Mouse (Mus musculus): Measurements from ENCODE around the gene Cd86.

Cd86 gene

GRCm38 (mm10) chr16:36665782-36666181 lies at the start of gene Cd86:
TSS of gene Cd86 (minus strand) at chr16:36666081.
- DNase-seq (ENCODE audit: low read depth, low spot score): no peak

GRCm38 (mm10) chr16:36711760-36712159 lies 45.9 kb upstream of the Cd86 start:
- no peak for DNase-seq (ENCODE audit: low read depth, low spot score)

- no peak for DNase-seq (ENCODE audit: low read depth, low spot score)
These were observed 44.9 kb upstream of the Cd86 start for GRCm38 (mm10) chr16:36710794-36711193.

- no peak for DNase-seq (ENCODE audit: low read depth, low spot score)
These were observed 43.5 kb upstream of the Cd86 start for GRCm38 (mm10) chr16:36709405-36709804.

GRCm38 (mm10) chr16:36708751-36709150 lies 42.9 kb upstream of the Cd86 start:
- DNase-seq (ENCODE audit: low read depth, low spot score): no peak

GRCm38 (mm10) chr16:36707702-36708423 lies 42.0 kb upstream of the Cd86 start:
- DNase-seq (ENCODE audit: low read depth, low spot score): no peak

- DNase-seq (ENCODE audit: low read depth, low spot score): no peak
These were observed 34.6 kb upstream of the Cd86 start for GRCm38 (mm10) chr16:36700484-36700883.

GRCm38 (mm10) chr16:36697331-36697730 lies 31.4 kb upstream of the Cd86 start:
- DNase-seq (ENCODE audit: low read depth, low spot score): no peak

GRCm38 (mm10) chr16:36694798-36695290 lies 29.0 kb upstream of the Cd86 start:
- DNase-seq (ENCODE audit: low read depth, low spot score): no peak

GRCm38 (mm10) chr16:36693818-36694413 lies 28.0 kb upstream of the Cd86 start, which contains the start of gene Ildr1:
TSS of gene Ildr1 (plus strand) at chr16:36693978.
- DNase-seq (ENCODE audit: low read depth, low spot score): no peak

- DNase-seq (ENCODE audit: low read depth, low spot score): no peak
These were observed 25.6 kb upstream of the Cd86 start for GRCm38 (mm10) chr16:36691484-36691883.

GRCm38 (mm10) chr16:36688076-36688475 lies 22.2 kb upstream of the Cd86 start:
- DNase-seq (ENCODE audit: low read depth, low spot score): no peak

GRCm38 (mm10) chr16:36684325-36684918 lies 18.5 kb upstream of the Cd86 start:
- no peak for DNase-seq (ENCODE audit: low read depth, low spot score)

GRCm38 (mm10) chr16:36681829-36682228 lies 15.9 kb upstream of the Cd86 start:
- no peak for DNase-seq (ENCODE audit: low read depth, low spot score)

- no peak for DNase-seq (ENCODE audit: low read depth, low spot score)
These were observed 10.0 kb upstream of the Cd86 start for GRCm38 (mm10) chr16:36675902-36676301.

- DNase-seq (ENCODE audit: low read depth, low spot score): no peak
These were observed 9.4 kb upstream of the Cd86 start for GRCm38 (mm10) chr16:36675304-36675703.

- DNase-seq (ENCODE audit: low read depth, low spot score): no peak
These were observed 8.8 kb upstream of the Cd86 start for GRCm38 (mm10) chr16:36674457-36675204.

GRCm38 (mm10) chr16:36673196-36673595 lies 7.3 kb upstream of the Cd86 start:
- DNase-seq (ENCODE audit: low read depth, low spot score): no peak

- DNase-seq (ENCODE audit: low read depth, low spot score): no peak
These were observed 4.7 kb upstream of the Cd86 start for GRCm38 (mm10) chr16:36670590-36670989.

GRCm38 (mm10) chr16:36666448-36667017 lies 652 bp upstream of the Cd86 start:
- no peak for DNase-seq (ENCODE audit: low read depth, low spot score)

- no peak for DNase-seq (ENCODE audit: low read depth, low spot score)
These were observed 2.4 kb downstream of the Cd86 start for GRCm38 (mm10) chr16:36663484-36663883.

GRCm38 (mm10) chr16:36661330-36661729 lies 4.6 kb downstream of the Cd86 start:
- DNase-seq (ENCODE audit: low read depth, low spot score): no peak
